Mouse (Mus musculus): ENCODE measurements around the gene Ints1. TPM values are rescaled to one million over a fixed set of nuclear protein-coding genes. Genes with fewer than 3 reads are reported as not detected.

The Ints1 gene
- polyA plus RNA-seq, 1 experiment = 29.8 TPM

DNA sequence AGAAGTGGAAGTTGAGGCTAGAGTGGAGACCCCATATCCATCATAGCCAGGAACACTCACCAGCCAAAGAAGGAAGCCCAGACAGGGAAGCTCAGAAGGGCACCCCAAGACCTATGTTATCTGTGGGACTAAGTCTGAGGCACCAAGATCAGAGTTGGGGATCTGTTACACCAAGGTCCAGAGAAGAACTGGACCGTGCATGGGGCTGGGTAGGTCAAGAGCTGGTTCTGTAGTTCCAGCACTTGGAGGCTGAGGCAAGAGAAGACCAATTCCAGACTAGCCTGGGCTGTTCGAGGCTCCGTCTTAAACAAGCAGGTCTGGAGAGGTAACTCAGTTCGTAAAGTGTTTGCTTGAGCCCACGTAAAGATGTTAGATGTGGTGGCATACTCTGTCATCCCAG is 18.7 kb upstream of the Ints1 start:
- peak overlapping the region; percentile 38 for H3K27ac ChIP-seq (ENCODE audit: insufficient read depth, low read depth, low read length)
- H3K4me3 ChIP-seq (ENCODE audit: insufficient read depth, low read length) = peak overlapping the region; percentile 42
- H3K4me1 ChIP-seq (ENCODE audit: control insufficient read depth, insufficient read depth, low read length) = peaks cover 53% of the 10 kb centered on the region
- no peak for TF ChIP-seq POLR2A (IDR thresholded peaks at IDR 0.05; ENCODE audit: borderline replicate concordance, low read depth, low read length)
- TF ChIP-seq CTCF (IDR thresholded peaks at IDR 0.05; ENCODE audit: low read depth, low read length) = no peak

GRCm38 (mm10) chr5:139793338-139794089 is 18.0 kb upstream of the Ints1 start:
- peaks cover 53% of the 10 kb centered on the region for H3K4me1 ChIP-seq (ENCODE audit: control insufficient read depth, insufficient read depth, low read length)

DNA sequence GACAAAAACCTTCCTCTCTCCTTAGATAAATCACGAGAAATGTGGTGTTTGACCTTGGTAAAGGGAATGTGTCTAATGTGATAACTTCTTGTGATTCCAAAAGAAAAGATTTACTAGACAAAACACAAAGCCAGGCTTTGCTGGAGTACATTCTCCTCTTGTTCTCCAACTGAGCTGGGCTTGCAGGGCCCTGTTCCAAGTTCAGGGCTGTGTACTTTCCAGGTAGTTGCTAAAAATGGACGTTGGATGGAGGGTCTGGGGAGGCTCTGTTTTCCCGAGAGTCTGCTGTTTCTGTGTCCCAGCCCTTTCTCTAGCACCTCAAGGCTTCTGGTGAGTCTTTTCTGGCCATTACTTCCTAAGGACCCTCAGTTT is 17.5 kb upstream of the Ints1 start:
- Histone ChIP-seq H3K4me3 (ENCODE audit: insufficient read depth, low read length) (peak overlapping the region; percentile 93), H3K4me1 (ENCODE audit: control insufficient read depth, insufficient read depth, low read length) (peaks cover 53% of the 10 kb centered on the region), H3K27ac (ENCODE audit: insufficient read depth, low read depth, low read length) (peak overlapping the region; percentile 58)
- TF ChIP-seq POLR2A (IDR thresholded peaks at IDR 0.05; ENCODE audit: borderline replicate concordance, low read depth, low read length) (no peak), CTCF (IDR thresholded peaks at IDR 0.05; ENCODE audit: low read depth, low read length) (no peak)

More at GRCm38 (mm10) chr5:139793338-139794089, 18.0 kb upstream of the Ints1 start:
- TF ChIP-seq POLR2A (IDR thresholded peaks at IDR 0.05; ENCODE audit: borderline replicate concordance, low read depth, low read length) (no peak), CTCF (IDR thresholded peaks at IDR 0.05; ENCODE audit: low read depth, low read length) (no peak)
- H3K27ac ChIP-seq (ENCODE audit: insufficient read depth, low read depth, low read length) = peak overlapping the region; percentile 58
- H3K4me3 ChIP-seq (ENCODE audit: insufficient read depth, low read length) = peak overlapping the region; percentile 93

DNA sequence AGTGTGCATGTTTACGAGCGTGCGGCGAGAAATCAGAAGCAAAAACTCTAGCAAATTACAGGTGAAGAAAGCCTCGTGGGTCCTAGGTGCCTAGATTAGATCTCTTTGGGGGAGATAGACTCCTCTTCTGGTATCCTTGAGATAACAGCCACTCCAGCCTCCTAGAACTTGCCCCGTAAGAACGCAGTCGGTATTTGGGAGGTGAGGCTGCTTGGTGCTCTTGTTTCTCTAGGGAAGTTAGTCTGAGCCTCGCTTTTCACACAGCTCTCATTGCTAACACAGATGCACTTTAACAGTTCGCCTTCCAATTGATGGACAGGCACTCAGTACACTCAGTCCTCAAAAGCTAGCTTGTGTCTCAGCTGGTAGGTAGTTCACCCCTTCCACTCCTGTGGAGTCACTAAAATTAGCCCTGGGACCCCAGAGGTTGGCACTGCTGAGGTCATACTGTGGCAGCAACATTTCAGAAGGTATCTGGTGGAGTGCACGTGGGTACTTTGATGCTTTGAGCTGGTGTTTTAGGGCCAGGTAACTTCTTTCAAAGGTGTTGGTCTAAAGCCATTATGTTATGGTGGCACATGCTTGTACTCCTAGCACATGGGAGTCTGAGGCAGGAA is 16.8 kb upstream of the Ints1 start:
- no peak for TF ChIP-seq CTCF (IDR thresholded peaks at IDR 0.05; ENCODE audit: low read depth, low read length)
- peak overlapping the region; percentile 76 for H3K27ac ChIP-seq (ENCODE audit: insufficient read depth, low read depth, low read length)
- H3K4me1 ChIP-seq (ENCODE audit: control insufficient read depth, insufficient read depth, low read length) = peaks cover 53% of the 10 kb centered on the region
- H3K4me3 ChIP-seq (ENCODE audit: insufficient read depth, low read length) = peak overlapping the region; percentile 93

DNA sequence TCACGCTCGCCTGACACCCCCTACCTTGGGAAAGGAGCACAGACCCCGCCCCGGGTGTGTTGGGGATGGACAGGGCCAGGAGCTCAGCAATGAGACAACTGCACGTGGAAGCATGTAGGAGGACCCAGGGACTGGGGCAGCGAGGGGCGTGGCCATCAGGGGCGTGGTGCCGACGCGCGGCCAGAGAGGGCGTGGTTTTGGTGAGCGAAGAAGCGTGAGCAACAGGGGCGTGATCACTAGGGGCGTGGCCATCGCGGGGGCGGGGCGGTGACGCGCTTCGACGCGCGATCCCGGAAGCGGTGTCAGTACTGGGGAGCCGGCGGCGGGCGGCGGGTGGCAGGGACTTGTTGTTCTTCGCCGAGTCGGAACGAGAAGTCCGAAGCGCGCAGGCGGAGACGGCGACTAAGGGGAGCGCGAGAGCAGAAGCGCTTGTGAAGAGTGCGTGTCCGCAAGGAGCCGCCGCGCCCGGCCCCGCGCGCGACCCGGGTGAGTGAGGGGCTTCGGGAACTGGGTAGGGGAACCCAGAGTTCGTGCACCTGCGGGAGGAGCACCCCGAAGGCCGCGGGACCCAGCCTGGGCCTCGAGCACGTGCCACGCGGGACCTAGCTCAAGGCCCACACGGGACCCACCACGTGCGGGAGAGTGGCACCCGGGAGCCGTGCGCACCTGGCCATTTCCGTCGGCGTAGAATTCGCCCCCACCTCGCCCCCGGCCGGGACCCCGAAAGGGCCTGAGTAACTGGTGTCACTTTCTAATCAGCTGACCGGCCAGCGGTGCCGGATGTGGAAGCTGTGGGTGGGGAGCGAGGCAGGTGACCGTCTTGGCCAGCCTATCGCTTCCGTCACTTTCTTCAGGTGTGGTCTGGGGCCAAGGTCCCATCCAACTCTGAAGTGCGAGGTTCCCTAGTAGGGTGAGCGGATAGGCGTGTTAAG is 16.0 kb upstream of the Ints1 start, which contains the start of gene Mafk:
TSS of gene Mafk (plus strand) at position 287 of the 932 bp plus-strand sequence.
- Histone ChIP-seq H3K4me1 (ENCODE audit: control insufficient read depth, insufficient read depth, low read length) (peaks cover 45% of the 10 kb centered on the region), H3K4me3 (ENCODE audit: insufficient read depth, low read length) (peak within 1 kb of the TSS; percentile 93), H3K27ac (ENCODE audit: insufficient read depth, low read depth, low read length) (peak within 1 kb of the TSS; percentile 76)
- TF ChIP-seq CTCF (IDR thresholded peaks at IDR 0.05; ENCODE audit: low read depth, low read length) (no peak), POLR2A (IDR thresholded peaks at IDR 0.05; ENCODE audit: borderline replicate concordance, low read depth, low read length) (0 out of 2 replicates have a peak, but pooled peaks have one; percentile 25)

- TF ChIP-seq CTCF (IDR thresholded peaks at IDR 0.05; ENCODE audit: low read depth, low read length) (0 out of 2 replicates have a peak, but pooled peaks have one; percentile 11), POLR2A (IDR thresholded peaks at IDR 0.05; ENCODE audit: borderline replicate concordance, low read depth, low read length) (no peak)
- Histone ChIP-seq H3K4me1 (ENCODE audit: control insufficient read depth, insufficient read depth, low read length) (peaks cover 26% of the 10 kb centered on the region), H3K4me3 (ENCODE audit: insufficient read depth, low read length) (no peak overlapping the region), H3K27ac (ENCODE audit: insufficient read depth, low read depth, low read length) (peak overlapping the region; percentile 23; the same call in 1 of the 2 replicates)
Measured at GRCm38 (mm10) chr5:139789466-139789865, 14.0 kb upstream of the Ints1 start.

GRCm38 (mm10) chr5:139781406-139781805 is 5.9 kb upstream of the Ints1 start:
- no peak overlapping the region for H3K27ac ChIP-seq (ENCODE audit: insufficient read depth, low read depth, low read length)
- no peaks in the 10 kb centered on the region for H3K4me1 ChIP-seq (ENCODE audit: control insufficient read depth, insufficient read depth, low read length)
- no peak overlapping the region for H3K4me3 ChIP-seq (ENCODE audit: insufficient read depth, low read length)
- TF ChIP-seq CTCF (IDR thresholded peaks at IDR 0.05; ENCODE audit: low read depth, low read length) (no peak), POLR2A (IDR thresholded peaks at IDR 0.05; ENCODE audit: borderline replicate concordance, low read depth, low read length) (no peak)

DNA sequence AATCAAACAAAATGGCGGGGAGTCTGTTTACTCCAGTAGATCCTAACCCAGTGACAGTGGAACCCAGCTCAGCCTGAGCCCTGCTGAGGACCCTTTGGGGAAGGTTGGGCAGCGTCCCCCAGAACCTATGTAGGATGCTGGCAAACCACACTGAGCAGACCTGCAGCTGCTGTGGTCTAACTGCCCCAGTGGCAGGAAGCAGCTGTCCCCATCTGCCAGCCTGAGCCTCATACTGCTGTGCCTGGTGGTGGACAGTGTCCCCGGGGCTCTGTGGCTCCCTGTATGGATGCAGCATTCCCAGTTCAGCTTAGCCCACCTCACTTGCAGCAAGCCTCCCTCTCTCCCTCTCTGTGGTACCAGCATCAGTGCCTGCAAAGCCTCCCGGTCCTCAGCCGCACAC is 1.5 kb upstream of the Ints1 start:
- TF ChIP-seq POLR2A (IDR thresholded peaks at IDR 0.05; ENCODE audit: borderline replicate concordance, low read depth, low read length) = no peak
- TF ChIP-seq CTCF (IDR thresholded peaks at IDR 0.05; ENCODE audit: low read depth, low read length) = no peak
- Histone ChIP-seq H3K4me3 (ENCODE audit: insufficient read depth, low read length) (no peak overlapping the region), H3K4me1 (ENCODE audit: control insufficient read depth, insufficient read depth, low read length) (0 out of 2 replicates have a peak, but pooled peaks cover 3% of the 10 kb centered on the region), H3K27ac (ENCODE audit: insufficient read depth, low read depth, low read length) (no peak overlapping the region)

DNA sequence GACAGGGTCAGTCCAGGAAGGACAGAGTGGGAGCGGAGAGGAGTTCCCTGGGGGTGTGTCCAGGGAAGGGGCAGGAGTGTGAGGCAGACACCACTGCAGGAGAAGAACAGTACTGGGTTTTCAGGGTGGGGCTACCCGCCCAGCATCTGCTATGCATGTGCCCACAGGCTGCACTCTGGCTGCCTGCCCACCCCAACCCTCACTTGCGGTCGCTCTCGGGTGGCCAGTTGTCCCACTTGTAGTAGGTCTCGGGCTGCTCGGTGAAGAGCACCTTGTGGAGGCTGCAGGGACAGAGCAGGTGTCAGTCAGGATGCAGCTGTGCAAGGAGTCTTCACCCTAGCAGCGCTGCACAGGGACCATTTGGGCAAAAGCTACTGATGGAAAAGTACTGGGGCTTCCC is 7.3 kb downstream of the Ints1 start:
- no peak overlapping the region for H3K4me3 ChIP-seq (ENCODE audit: insufficient read depth, low read length)
- no peaks in the 10 kb centered on the region for H3K4me1 ChIP-seq (ENCODE audit: control insufficient read depth, insufficient read depth, low read length)
- H3K27ac ChIP-seq (ENCODE audit: insufficient read depth, low read depth, low read length) = no peak overlapping the region
- TF ChIP-seq POLR2A (IDR thresholded peaks at IDR 0.05; ENCODE audit: borderline replicate concordance, low read depth, low read length) (no peak), CTCF (IDR thresholded peaks at IDR 0.05; ENCODE audit: low read depth, low read length) (no peak)

Data from bone marrow macrophage, adult 2 months (primary cell).